Mouse (Mus musculus) heart, embryonic 11.5 days (tissue): ENCODE measurements around the gene Hoxa7. TPM values are rescaled to one million over a fixed set of nuclear protein-coding genes. Genes with fewer than 3 reads are reported as not detected.
A peak's percentile ranks its signal among the peaks of the same experiment; 100 is the strongest.

Source experiments
- ATAC-seq: fragments of 200-750 bp; cut with Nextera tagmentation; replicated peaks from 2 replicates; pipeline ENCODE4 v1.8.0; 2017; ENCODE audit warnings: moderate library complexity; ENCODE audit not compliant: insufficient number of reproducible peaks, low FRiP score, low TSS enrichment
- H3K27ac ChIP-seq: fragments of 300-500 bp; sonication (generic); 2 replicates; pipeline ENCODE4 v1.5.1; 2014; ENCODE audit warnings: mild to moderate bottlenecking, low read depth, low read length
- H3K27me3 ChIP-seq: fragments of 300-500 bp; sonication (generic); 2 replicates; pipeline ENCODE4 v1.6.1; 2014; ENCODE audit warnings: mild to moderate bottlenecking, low read length, mixed read lengths; ENCODE audit not compliant: control insufficient read depth, insufficient read depth
- H3K36me3 ChIP-seq: fragments of 300-500 bp; sonication (generic); 2 replicates; pipeline ENCODE4 v1.6.1; 2014; ENCODE audit warnings: mild to moderate bottlenecking, low read length, moderate library complexity, mixed read lengths; ENCODE audit not compliant: control insufficient read depth, insufficient read depth
- H3K4me1 ChIP-seq: fragments of 300-500 bp; sonication (generic); 2 replicates; pipeline ENCODE4 v1.6.1; 2014; ENCODE audit warnings: low read length; ENCODE audit not compliant: control insufficient read depth, insufficient read depth
- H3K4me2 ChIP-seq: fragments of 300-500 bp; sonication (generic); 2 replicates; pipeline ENCODE4 v1.6.1; 2014; ENCODE audit warnings: mild to moderate bottlenecking, moderate library complexity
- H3K4me3 ChIP-seq: fragments of 300-500 bp; sonication (generic); 2 replicates; pipeline ENCODE4 v1.5.1; 2014; ENCODE audit warnings: low read depth, low read length
- H3K9ac ChIP-seq: fragments of 300-500 bp; sonication (generic); 2 replicates; pipeline ENCODE4 v1.6.1; 2014; ENCODE audit warnings: mild to moderate bottlenecking, low read depth, low read length, moderate library complexity
- H3K9me3 ChIP-seq: fragments of 300-500 bp; sonication (generic); replicated peaks from 2 replicates; pipeline ENCODE4 v1.6.1; 2016; ENCODE audit warnings: low read length; ENCODE audit not compliant: control insufficient read depth
- WGBS: fragments of 180-500 bp; shearing (Covaris S2); extraction: QIAGEN DNeasy Blood & Tissue Kit; methylation state at CpG from one replicate; pipeline ENCODE4 v1.1.7; 2014; ENCODE audit not compliant: insufficient replicate concordance; 5-methylcytosine and 5-hydroxymethylcytosine counted together
- polyA plus RNA-seq: library from polyadenylated mRNA; unstranded; fragments of >200 nt; fragmentation: Nextera tagmentation; extraction: Ambion mirVana; gene quantifications from 2 replicates; pipeline ENCODE4 v1.2.1, GENCODE M21; 2014

Hoxa7 gene
- polyA plus RNA-seq, 1 experiment from 2014 or later = 0.49 TPM

GRCm38 (mm10) chr6:52202362-52203120 lies 19.1 kb downstream of the Hoxa7 start:
- peak overlapping the region; percentile 66 for H3K4me2 ChIP-seq
- no peak overlapping the region for H3K27ac ChIP-seq
- peak overlapping the region; percentile 64; the same call in 1 of the 2 replicates for H3K9ac ChIP-seq
- WGBS = 3% methylated on average over 22 of the region's 22 CpGs
- H3K36me3 ChIP-seq = no peaks in the 10 kb centered on the region
- no peaks in the 10 kb centered on the region for H3K9me3 ChIP-seq
- H3K4me1 ChIP-seq = peaks cover 12% of the 10 kb centered on the region
- H3K4me3 ChIP-seq = peak overlapping the region; percentile 36
- peaks cover 100% of the 10 kb centered on the region for H3K27me3 ChIP-seq
- no peak for ATAC-seq

- no peak for ATAC-seq
- 24% methylated on average over 1 of the region's 1 CpGs for WGBS
- Histone ChIP-seq H3K27me3 (peaks cover 100% of the 10 kb centered on the region), H3K4me1 (peaks cover 12% of the 10 kb centered on the region), H3K27ac (no peak overlapping the region), H3K4me2 (no peak overlapping the region), H3K36me3 (no peaks in the 10 kb centered on the region), H3K9ac (no peak overlapping the region), H3K9me3 (no peaks in the 10 kb centered on the region), H3K4me3 (0 out of 2 replicates have a peak overlapping the region, but pooled peaks have one; percentile 1)
Measured at GRCm38 (mm10) chr6:52201269-52201668, 20.4 kb downstream of the Hoxa7 start.

- Histone ChIP-seq H3K4me2 (no peak overlapping the region; the same call in 1 of the 2 replicates), H3K27me3 (peaks cover 100% of the 10 kb centered on the region), H3K36me3 (no peaks in the 10 kb centered on the region), H3K9ac (no peak overlapping the region), H3K27ac (no peak overlapping the region), H3K4me3 (0 out of 2 replicates have a peak overlapping the region, but pooled peaks have one; percentile 1), H3K4me1 (peaks cover 12% of the 10 kb centered on the region), H3K9me3 (no peaks in the 10 kb centered on the region)
- no peak for ATAC-seq
- 20% methylated on average over 10 of the region's 10 CpGs for WGBS
Measured at GRCm38 (mm10) chr6:52200751-52201250, 20.9 kb downstream of the Hoxa7 start.

GRCm38 (mm10) chr6:52200073-52200750 lies 21.4 kb downstream of the Hoxa7 start:
- Histone ChIP-seq H3K9me3 (no peaks in the 10 kb centered on the region), H3K4me2 (no peak overlapping the region; the same call in 1 of the 2 replicates), H3K36me3 (no peaks in the 10 kb centered on the region), H3K4me1 (peaks cover 12% of the 10 kb centered on the region), H3K27me3 (peaks cover 100% of the 10 kb centered on the region), H3K4me3 (0 out of 2 replicates have a peak overlapping the region, but pooled peaks have one; percentile 3), H3K9ac (no peak overlapping the region), H3K27ac (0 out of 2 replicates have a peak overlapping the region, but pooled peaks have one; percentile 41)
- WGBS = 4% methylated on average over 30 of the region's 30 CpGs
- ATAC-seq = no peak

GRCm38 (mm10) chr6:52197271-52197670 lies 24.4 kb downstream of the Hoxa7 start:
- no peak overlapping the region for H3K4me3 ChIP-seq
- H3K4me2 ChIP-seq = no peak overlapping the region
- ATAC-seq = no peak
- no peaks in the 10 kb centered on the region for H3K9me3 ChIP-seq
- H3K9ac ChIP-seq = no peak overlapping the region
- H3K27me3 ChIP-seq = peaks cover 98% of the 10 kb centered on the region
- H3K27ac ChIP-seq = no peak overlapping the region
- WGBS = 0% methylated on average over 10 of the region's 10 CpGs
- peaks cover 2% of the 10 kb centered on the region; the same call in 1 of the 2 replicates for H3K4me1 ChIP-seq
- H3K36me3 ChIP-seq = no peaks in the 10 kb centered on the region

GRCm38 (mm10) chr6:52196811-52197210 lies 24.8 kb downstream of the Hoxa7 start:
- Histone ChIP-seq H3K4me2 (no peak overlapping the region), H3K4me3 (no peak overlapping the region), H3K9ac (no peak overlapping the region), H3K36me3 (no peaks in the 10 kb centered on the region), H3K27ac (no peak overlapping the region), H3K9me3 (no peaks in the 10 kb centered on the region), H3K4me1 (peaks cover 6% of the 10 kb centered on the region; the same call in 1 of the 2 replicates), H3K27me3 (peaks cover 98% of the 10 kb centered on the region)
- WGBS = 3% methylated on average over 9 of the region's 9 CpGs
- no peak for ATAC-seq

GRCm38 (mm10) chr6:52194690-52195089 lies 27.0 kb downstream of the Hoxa7 start:
- Histone ChIP-seq H3K27me3 (peaks cover 97% of the 10 kb centered on the region), H3K27ac (no peak overlapping the region), H3K9me3 (no peaks in the 10 kb centered on the region), H3K36me3 (no peaks in the 10 kb centered on the region), H3K4me2 (no peak overlapping the region), H3K4me3 (no peak overlapping the region), H3K4me1 (peaks cover 11% of the 10 kb centered on the region; the same call in 1 of the 2 replicates), H3K9ac (no peak overlapping the region)
- ATAC-seq = no peak
- WGBS = 3% methylated on average over 10 of the region's 10 CpGs

- peaks cover 97% of the 10 kb centered on the region for H3K27me3 ChIP-seq
- peaks cover 11% of the 10 kb centered on the region; the same call in 1 of the 2 replicates for H3K4me1 ChIP-seq
- H3K9ac ChIP-seq = peak overlapping the region; percentile 58; the same call in 1 of the 2 replicates
- peak overlapping the region; percentile 12; the same call in 1 of the 2 replicates for H3K27ac ChIP-seq
- peak overlapping the region; percentile 78 for H3K4me2 ChIP-seq
- 2% methylated on average over 27 of the region's 55 CpGs for WGBS
- no peaks in the 10 kb centered on the region for H3K9me3 ChIP-seq
- H3K36me3 ChIP-seq = no peaks in the 10 kb centered on the region
- peak; percentile 59; the same call in 1 of the 2 replicates for ATAC-seq
- peak overlapping the region; percentile 53 for H3K4me3 ChIP-seq
Measured at GRCm38 (mm10) chr6:52191860-52192550, 29.6 kb downstream of the Hoxa7 start.
